Mouse (Mus musculus) spleen, adult 2 months (tissue): ENCODE data around the gene Enpp7. TPM values are rescaled to one million over a fixed set of nuclear protein-coding genes. Genes with fewer than 3 reads are reported as not detected.

Experiments used
- DNase-seq, 2 experiments: peaks; one replicate each; pipeline versions ENCODE4 v3.0.0 to v3.0.0-alpha.2; 2012 to 2021; ENCODE audit warnings: low spot score in 2 of 2, low read depth in 1 of 2
- H3K27ac ChIP-seq: fragments of 200-500 bp; 2 replicates; pipeline ENCODE4 v1.5.1; 2012; ENCODE audit warnings: low read length, inconsistent platforms; ENCODE audit not compliant: insufficient read depth
- H3K27me3 ChIP-seq: fragments of 200-500 bp; 2 replicates; pipeline ENCODE4 v1.6.1; 2012; ENCODE audit warnings: mild to moderate bottlenecking, moderate library complexity, low read length, inconsistent platforms; ENCODE audit not compliant: control insufficient read depth, insufficient read depth
- H3K36me3 ChIP-seq: fragments of 200-500 bp; 2 replicates; pipeline ENCODE4 v1.6.1; 2012; ENCODE audit warnings: mild to moderate bottlenecking, low read length, inconsistent platforms; ENCODE audit not compliant: control insufficient read depth, insufficient read depth
- H3K4me1 ChIP-seq: fragments of 200-500 bp; 2 replicates; pipeline ENCODE4 v1.6.1; 2011; ENCODE audit warnings: inconsistent platforms; ENCODE audit not compliant: control insufficient read depth, insufficient read depth, insufficient read length
- H3K4me3 ChIP-seq: fragments of 200-500 bp; 2 replicates; pipeline ENCODE4 v1.5.1; 2011; ENCODE audit warnings: mild to moderate bottlenecking, inconsistent platforms; ENCODE audit not compliant: insufficient read depth, insufficient read length; ENCODE audit errors: extremely low read depth
- CTCF ChIP-seq: fragments of 200-500 bp; IDR thresholded peaks from 2 replicates; pipeline ENCODE4 v1.5.1; 2011; ENCODE audit warnings: mild to moderate bottlenecking, inconsistent platforms; ENCODE audit not compliant: insufficient read depth, insufficient read length, insufficient replicate concordance; ENCODE audit errors: extremely low read depth
- POLR2A ChIP-seq: fragments of 200-500 bp; IDR thresholded peaks from 2 replicates; pipeline ENCODE4 v1.6.1; 2011; ENCODE audit warnings: low read depth, low read length, inconsistent platforms
- WGBS: fragments of 180-500 bp; shearing (Covaris S2); methylation state at CpG from one replicate; pipeline ENCODE4 v1.1.7; 2018; 5-methylcytosine and 5-hydroxymethylcytosine counted together
- polyA plus RNA-seq: library from polyadenylated mRNA; depleted of rRNA; stranded (reverse); fragments of >200 nt; gene quantifications from 2 replicates; pipeline ENCODE4 v1.2.3, GENCODE M21; 2012

Enpp7 gene
- polyA plus RNA-seq, 1 experiment: not detected

GRCm38 (mm10) chr11:118960649-118961048, 27.3 kb upstream of the Enpp7 start:
- TF ChIP-seq POLR2A (no peak), CTCF (no peak)
- H3K36me3 ChIP-seq: no peaks in the 10 kb centered on the region
- no peak overlapping the region for H3K27ac ChIP-seq
- no peaks in the 10 kb centered on the region for H3K4me1 ChIP-seq
- WGBS: 79% methylated on average over 3 of the region's 3 CpGs
- DNase-seq: no peak
- H3K4me3 ChIP-seq: no peak overlapping the region
- no peaks in the 10 kb centered on the region for H3K27me3 ChIP-seq

DNA sequence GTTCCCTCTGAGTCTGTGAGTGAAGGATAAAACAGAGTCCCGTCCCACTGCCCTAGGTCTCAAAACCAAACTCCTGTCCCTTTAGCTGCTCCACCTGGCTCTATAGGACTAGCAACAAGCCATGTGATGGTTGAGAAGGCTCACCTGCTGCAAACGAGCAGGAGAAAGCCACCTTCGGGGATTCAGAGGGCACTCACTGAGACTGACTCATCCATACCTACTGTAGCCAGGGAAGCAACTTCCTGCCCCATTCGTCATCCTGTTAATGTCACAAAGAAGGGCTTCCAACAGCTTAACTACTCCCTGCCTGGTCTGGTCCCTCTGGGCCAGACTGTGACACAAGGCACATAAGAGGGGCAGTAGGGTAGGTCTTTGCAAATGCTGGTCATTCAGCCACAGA, 25.5 kb upstream of the Enpp7 start:
- Histone ChIP-seq H3K4me3 (no peak overlapping the region), H3K27ac (no peak overlapping the region), H3K36me3 (no peaks in the 10 kb centered on the region), H3K4me1 (no peaks in the 10 kb centered on the region), H3K27me3 (no peaks in the 10 kb centered on the region)
- TF ChIP-seq POLR2A: no peak
- no peak for TF ChIP-seq CTCF
- WGBS: 46% methylated on average over 4 of the region's 4 CpGs
- no peak for DNase-seq

GRCm38 (mm10) chr11:118963926-118964325, 24.1 kb upstream of the Enpp7 start:
- Histone ChIP-seq H3K36me3 (no peaks in the 10 kb centered on the region), H3K27me3 (no peaks in the 10 kb centered on the region), H3K27ac (no peak overlapping the region), H3K4me3 (no peak overlapping the region), H3K4me1 (no peaks in the 10 kb centered on the region)
- DNase-seq: no peak
- 83% methylated on average over 5 of the region's 5 CpGs for WGBS
- TF ChIP-seq POLR2A: no peak

DNA sequence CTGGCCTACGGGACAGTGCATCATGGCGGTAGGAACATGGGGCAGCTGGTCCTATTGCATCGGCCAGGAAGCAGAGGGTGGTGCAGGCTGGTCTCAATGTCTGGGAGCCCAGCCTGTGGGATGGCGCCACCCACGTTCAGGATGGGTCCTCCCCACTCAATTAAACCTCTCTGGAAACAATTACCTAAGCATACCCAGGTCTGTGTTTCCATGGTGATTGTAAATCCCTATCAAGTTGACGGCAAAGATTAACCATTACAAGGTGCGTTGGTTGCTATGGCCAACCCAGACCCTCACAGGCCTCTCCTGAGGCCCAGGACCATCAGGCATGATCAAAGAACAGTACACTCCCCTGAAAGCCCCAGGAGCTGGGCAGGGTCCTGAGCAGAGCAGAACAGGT, 22.9 kb upstream of the Enpp7 start:
- no peak for TF ChIP-seq POLR2A
- TF ChIP-seq CTCF: no peak
- H3K4me1 ChIP-seq: no peaks in the 10 kb centered on the region
- WGBS: 76% methylated on average over 7 of the region's 7 CpGs
- H3K36me3 ChIP-seq: no peaks in the 10 kb centered on the region
- no peaks in the 10 kb centered on the region for H3K27me3 ChIP-seq
- no peak overlapping the region for H3K4me3 ChIP-seq
- no peak for DNase-seq
- no peak overlapping the region for H3K27ac ChIP-seq

- Histone ChIP-seq H3K27ac (no peak overlapping the region), H3K27me3 (peaks cover 3% of the 10 kb centered on the region; the same call in 1 of the 2 replicates), H3K4me3 (no peak overlapping the region), H3K36me3 (no peaks in the 10 kb centered on the region), H3K4me1 (no peaks in the 10 kb centered on the region)
- peak in 1 of 2 experiments; percentile 9 for DNase-seq
- WGBS: 32% methylated on average over 20 of the region's 20 CpGs
- TF ChIP-seq CTCF: peak; percentile 61; the same call in 1 of the 2 replicates
- TF ChIP-seq POLR2A: no peak
Measured at GRCm38 (mm10) chr11:118971470-118972034, 16.4 kb upstream of the Enpp7 start.

GRCm38 (mm10) chr11:118972431-118973377, 15.3 kb upstream of the Enpp7 start:
- Histone ChIP-seq H3K27ac (no peak overlapping the region), H3K4me1 (no peaks in the 10 kb centered on the region), H3K27me3 (peaks cover 3% of the 10 kb centered on the region; the same call in 1 of the 2 replicates), H3K36me3 (no peaks in the 10 kb centered on the region), H3K4me3 (no peak overlapping the region)
- TF ChIP-seq CTCF: no peak
- no peak for TF ChIP-seq POLR2A
- 59% methylated on average over 18 of the region's 18 CpGs for WGBS
- DNase-seq: no peak

GRCm38 (mm10) chr11:118974340-118974739, 13.6 kb upstream of the Enpp7 start:
- Histone ChIP-seq H3K27ac (no peak overlapping the region), H3K27me3 (peaks cover 3% of the 10 kb centered on the region; the same call in 1 of the 2 replicates)

More at GRCm38 (mm10) chr11:118974340-118974739, 13.6 kb upstream of the Enpp7 start:
- Histone ChIP-seq H3K36me3 (no peaks in the 10 kb centered on the region), H3K4me3 (no peak overlapping the region), H3K4me1 (no peaks in the 10 kb centered on the region)
- 89% methylated on average over 7 of the region's 7 CpGs for whole genome bisulfite sequencing
- DNase-seq: no peak
- TF ChIP-seq CTCF (no peak), POLR2A (no peak)
